Mouse (Mus musculus): ENCODE results near the gene Evi2.

DNA sequence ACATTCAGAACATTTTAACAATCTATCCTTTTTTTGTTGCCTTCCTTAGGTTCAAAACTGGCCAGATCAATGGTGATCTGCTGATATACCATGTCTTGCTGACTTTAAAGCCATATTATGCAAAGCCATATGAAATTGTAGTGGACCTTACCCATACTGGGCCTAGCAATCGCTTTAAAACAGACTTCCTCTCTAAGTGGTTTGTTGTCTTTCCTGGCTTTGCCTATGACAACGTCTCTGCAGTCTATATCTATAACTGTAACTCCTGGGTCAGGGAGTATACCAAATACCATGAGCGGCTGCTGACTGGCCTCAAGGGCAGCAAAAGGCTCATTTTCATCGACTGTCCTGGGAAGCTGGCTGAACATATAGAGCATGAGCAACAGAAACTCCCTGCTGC is 5.2 kb upstream of the Evi2 start:
- TF ChIP-seq CTCF (IDR thresholded peaks at IDR 0.05; ENCODE audit: borderline replicate concordance, insufficient read depth, low read length) (no peak), POLR2A (IDR thresholded peaks at IDR 0.05; ENCODE audit: low read depth, low read length) (no peak)

Data from embryonic fibroblast, embryonic 13.5 days (primary cell).